Mouse (Mus musculus) hindbrain, postnatal 0 days (tissue): ENCODE measurements around the gene Mafb. TPM values are rescaled to one million over a fixed set of nuclear protein-coding genes. Genes with fewer than 3 reads are reported as not detected.

Source experiments
- ATAC-seq: fragments of 200-750 bp; cut with Nextera tagmentation; 2 replicates; pipeline ENCODE4 v1.8.0; 2017; ENCODE audit warnings: mild to moderate bottlenecking, moderate TSS enrichment, moderate library complexity
- DNase-seq: peaks from one replicate; pipeline ENCODE4 v3.0.0-alpha.2; 2015; ENCODE audit warnings: low spot score
- H3K27ac ChIP-seq: fragments of 300-500 bp; sonication (generic); 2 replicates; pipeline ENCODE4 v1.5.1; 2014; ENCODE audit warnings: mild to moderate bottlenecking
- H3K27me3 ChIP-seq: fragments of 300-500 bp; sonication (generic); 2 replicates; pipeline ENCODE4 v1.6.1; 2014; ENCODE audit warnings: low read length, mixed read lengths; ENCODE audit not compliant: insufficient read depth
- H3K36me3 ChIP-seq: fragments of 300-500 bp; sonication (generic); 2 replicates; pipeline ENCODE4 v1.6.1; 2014; ENCODE audit warnings: low read length, mixed read lengths; ENCODE audit not compliant: insufficient read depth
- H3K4me1 ChIP-seq: fragments of 300-500 bp; sonication (generic); 2 replicates; pipeline ENCODE4 v1.6.1; 2014; ENCODE audit warnings: antibody characterized with exemption, low read length, mixed read lengths; ENCODE audit not compliant: insufficient read depth
- H3K4me2 ChIP-seq: fragments of 300-500 bp; sonication (generic); 2 replicates; pipeline ENCODE4 v1.6.1; 2014; ENCODE audit warnings: low read depth, mild to moderate bottlenecking, low read length, moderate library complexity, mixed read lengths
- H3K4me3 ChIP-seq: fragments of 300-500 bp; sonication (generic); 2 replicates; pipeline ENCODE4 v1.5.1; 2014; ENCODE audit warnings: low read length
- H3K9ac ChIP-seq: fragments of 300-500 bp; sonication (generic); replicated peaks from 2 replicates; pipeline ENCODE4 v1.6.1; 2014; ENCODE audit warnings: mild to moderate bottlenecking, low read length, moderate library complexity, mixed read lengths
- H3K9me3 ChIP-seq: fragments of 300-500 bp; sonication (generic); 2 replicates; pipeline ENCODE4 v1.6.1; 2016; ENCODE audit warnings: low read length, mixed read lengths
- CTCF ChIP-seq: IDR thresholded peaks from 2 replicates; pipeline ENCODE4 v1.5.1; 2016; ENCODE audit warnings: antibody characterized with exemption, control low read depth, low read depth
- WGBS: fragments of 180-500 bp; shearing (Covaris S2); extraction: QIAGEN DNeasy Blood & Tissue Kit; methylation state at CpG from one replicate; pipeline ENCODE4 v1.1.7; 2014; 5-methylcytosine and 5-hydroxymethylcytosine counted together
- polyA plus RNA-seq: library from polyadenylated mRNA; unstranded; fragments of >200 nt; fragmentation: Nextera tagmentation; extraction: Ambion mirVana; gene quantifications from 2 replicates; pipeline ENCODE4 v1.2.1, GENCODE M21; 2015
- total RNA-seq: library from RNA; depleted of rRNA; stranded (reverse); fragments of >200 nt; gene quantifications from 2 replicates; pipeline ENCODE4 v1.2.3, GENCODE M21; 2014

Mafb gene
- total and polyA plus RNA-seq, 2 experiments from 2014 or later = 12.4 to 14.6 TPM

- H3K4me1 ChIP-seq = peaks cover 2% of the 10 kb centered on the region; the same call in 1 of the 2 replicates
- H3K9me3 ChIP-seq = no peaks in the 10 kb centered on the region
- no peak overlapping the region for H3K9ac ChIP-seq
- peaks cover 64% of the 10 kb centered on the region for H3K27me3 ChIP-seq
- no peak for TF ChIP-seq CTCF
- H3K4me2 ChIP-seq = no peak overlapping the region
- no peak overlapping the region for H3K4me3 ChIP-seq
- WGBS = 6% methylated on average over 25 of the region's 25 CpGs
- no peaks in the 10 kb centered on the region for H3K36me3 ChIP-seq
- DNase-seq = no peak
- H3K27ac ChIP-seq = no peak overlapping the region
- ATAC-seq = no peak
These were observed 3.0 kb upstream of the Mafb start for GRCm38 (mm10) chr2:160369653-160370420.

GRCm38 (mm10) chr2:160368422-160369357, 1.8 kb upstream of the Mafb start:
- DNase-seq = no peak
- WGBS = under 1% methylated on average over 52 of the region's 52 CpGs
- no peaks in the 10 kb centered on the region for H3K36me3 ChIP-seq
- peak overlapping the region; percentile 91 for H3K4me2 ChIP-seq
- peaks cover 2% of the 10 kb centered on the region; the same call in 1 of the 2 replicates for H3K4me1 ChIP-seq
- no peak for ATAC-seq
- H3K27ac ChIP-seq = no peak overlapping the region
- H3K9ac ChIP-seq = no peak overlapping the region
- H3K4me3 ChIP-seq = peak overlapping the region; percentile 52
- H3K9me3 ChIP-seq = no peaks in the 10 kb centered on the region
- peaks cover 59% of the 10 kb centered on the region for H3K27me3 ChIP-seq
- no peak for TF ChIP-seq CTCF

GRCm38 (mm10) chr2:160367448-160368208, 763 bp upstream of the Mafb start:
- DNase-seq (peak; percentile 93), ATAC-seq (peak; percentile 73)
- TF ChIP-seq CTCF = peak; percentile 98
- Histone ChIP-seq H3K4me2 (peak overlapping the region; percentile 91), H3K4me1 (peaks cover 2% of the 10 kb centered on the region; the same call in 1 of the 2 replicates), H3K27me3 (peaks cover 66% of the 10 kb centered on the region), H3K36me3 (no peaks in the 10 kb centered on the region), H3K9ac (peak overlapping the region; percentile 24; the same call in 1 of the 2 replicates), H3K9me3 (no peaks in the 10 kb centered on the region), H3K4me3 (peak overlapping the region; percentile 52), H3K27ac (peak overlapping the region; percentile 49; the same call in 1 of the 2 replicates)
- WGBS = under 1% methylated on average over 45 of the region's 45 CpGs

- Histone ChIP-seq H3K27ac (peak overlapping the region; percentile 71; the same call in 1 of the 2 replicates), H3K4me2 (peak overlapping the region; percentile 91), H3K4me1 (peaks cover 2% of the 10 kb centered on the region; the same call in 1 of the 2 replicates), H3K9me3 (no peaks in the 10 kb centered on the region), H3K36me3 (no peaks in the 10 kb centered on the region), H3K4me3 (peak overlapping the region; percentile 52), H3K27me3 (peaks cover 66% of the 10 kb centered on the region), H3K9ac (peak overlapping the region; percentile 58)
- ATAC-seq = no peak
- DNase-seq = no peak
- WGBS = under 1% methylated on average over 94 of the region's 95 CpGs
- TF ChIP-seq CTCF = no peak
These were observed 520 bp downstream of the Mafb start for GRCm38 (mm10) chr2:160366111-160366979.

- no peaks in the 10 kb centered on the region for H3K36me3 ChIP-seq
- peak overlapping the region; percentile 91 for H3K4me2 ChIP-seq
- H3K4me1 ChIP-seq = peaks cover 2% of the 10 kb centered on the region; the same call in 1 of the 2 replicates
- WGBS = under 1% methylated on average over 50 of the region's 50 CpGs
- no peak for DNase-seq
- H3K27me3 ChIP-seq = peaks cover 65% of the 10 kb centered on the region
- TF ChIP-seq CTCF = no peak
- H3K27ac ChIP-seq = no peak overlapping the region
- H3K9ac ChIP-seq = peak overlapping the region; percentile 33; the same call in 1 of the 2 replicates
- H3K4me3 ChIP-seq = peak overlapping the region; percentile 52
- H3K9me3 ChIP-seq = no peaks in the 10 kb centered on the region
- no peak for ATAC-seq
These were observed 1.6 kb downstream of the Mafb start for GRCm38 (mm10) chr2:160365107-160365911.
